Mouse (Mus musculus): ENCODE measurements at regions not wholly inside any gene's neighbourhood (a gene's known extent, or its start where the extent isn't known, plus 50 kb on each side); places are given as distances from the start of the nearest gene placed in this dataset.

DNA sequence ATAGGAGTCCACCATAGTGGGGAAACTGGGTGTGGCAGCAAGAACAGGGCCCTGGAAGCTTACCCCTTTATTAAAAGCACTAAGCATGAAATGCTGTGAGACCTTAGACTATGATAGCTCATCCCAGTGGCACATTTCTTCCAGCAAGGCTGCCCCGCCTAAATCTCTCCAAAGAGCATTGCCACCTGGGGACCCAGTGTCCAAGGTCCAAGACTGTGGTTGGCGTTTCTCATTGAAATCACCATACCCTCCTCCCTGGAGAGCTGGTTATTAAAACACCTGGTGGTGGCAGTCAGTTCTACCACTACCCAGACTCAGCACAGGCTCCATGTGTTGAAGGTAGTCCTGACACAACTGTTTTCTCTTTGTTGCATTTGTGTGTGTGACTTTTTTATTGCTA lies 78.9 kb upstream of the Stt3b start:
- no peak for TF ChIP-seq TAL1 (IDR thresholded peaks at IDR 0.05; ENCODE audit: low read length)
- no peak for TF ChIP-seq GATA1 (IDR thresholded peaks at IDR 0.05; ENCODE audit: low read length)
